Mouse (Mus musculus) cerebellum, adult 18-20 months (tissue): ENCODE measurements at regions not wholly inside any gene's neighbourhood (a gene's known extent, or its start where the extent isn't known, plus 50 kb on each side); places are given as distances from the start of the nearest gene placed in this dataset.

ENCODE experiments used
- DNase-seq, 2 experiments: peaks; one replicate each; pipeline ENCODE4 v3.0.0; 2021

- no peak for DNase-seq
These were observed 141.8 kb upstream of the Csf3r start for GRCm38 (mm10) chr4:125882531-125882930.

DNA sequence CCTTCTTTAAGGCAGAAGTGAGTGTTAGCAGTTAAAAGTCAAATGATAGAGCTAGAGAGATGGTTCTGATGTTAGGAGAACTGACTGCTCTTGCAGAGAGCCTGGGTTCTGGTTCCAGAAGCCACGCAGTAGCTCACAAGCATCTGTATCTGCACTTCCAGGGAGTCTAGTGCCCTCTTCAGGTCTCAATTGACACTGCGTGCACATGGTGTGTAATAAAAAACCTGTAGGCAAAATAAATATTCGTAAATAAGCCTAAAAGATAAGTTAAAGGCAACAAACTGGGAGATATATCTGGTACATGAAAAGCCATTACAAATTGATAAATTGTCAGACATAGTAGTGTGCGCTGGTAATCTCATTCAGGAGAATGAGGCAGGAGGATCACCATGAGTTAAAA lies 133.8 kb upstream of the Csf3r start:
- no peak for DNase-seq

- no peak for DNase-seq
These were observed 131.2 kb upstream of the Csf3r start for GRCm38 (mm10) chr4:125893139-125893538.

GRCm38 (mm10) chr4:125897707-125898106 lies 126.6 kb upstream of the Csf3r start:
- no peak for DNase-seq

GRCm38 (mm10) chr4:125898631-125899348 lies 125.6 kb upstream of the Csf3r start:
- no peak for DNase-seq

- no peak for DNase-seq
These were observed 122.6 kb upstream of the Csf3r start for GRCm38 (mm10) chr4:125901546-125902276.

GRCm38 (mm10) chr4:125906296-125906695 lies 118.1 kb upstream of the Csf3r start:
- DNase-seq: no peak

- DNase-seq: no peak
These were observed 115.4 kb upstream of the Csf3r start for GRCm38 (mm10) chr4:125908901-125909300.

DNA sequence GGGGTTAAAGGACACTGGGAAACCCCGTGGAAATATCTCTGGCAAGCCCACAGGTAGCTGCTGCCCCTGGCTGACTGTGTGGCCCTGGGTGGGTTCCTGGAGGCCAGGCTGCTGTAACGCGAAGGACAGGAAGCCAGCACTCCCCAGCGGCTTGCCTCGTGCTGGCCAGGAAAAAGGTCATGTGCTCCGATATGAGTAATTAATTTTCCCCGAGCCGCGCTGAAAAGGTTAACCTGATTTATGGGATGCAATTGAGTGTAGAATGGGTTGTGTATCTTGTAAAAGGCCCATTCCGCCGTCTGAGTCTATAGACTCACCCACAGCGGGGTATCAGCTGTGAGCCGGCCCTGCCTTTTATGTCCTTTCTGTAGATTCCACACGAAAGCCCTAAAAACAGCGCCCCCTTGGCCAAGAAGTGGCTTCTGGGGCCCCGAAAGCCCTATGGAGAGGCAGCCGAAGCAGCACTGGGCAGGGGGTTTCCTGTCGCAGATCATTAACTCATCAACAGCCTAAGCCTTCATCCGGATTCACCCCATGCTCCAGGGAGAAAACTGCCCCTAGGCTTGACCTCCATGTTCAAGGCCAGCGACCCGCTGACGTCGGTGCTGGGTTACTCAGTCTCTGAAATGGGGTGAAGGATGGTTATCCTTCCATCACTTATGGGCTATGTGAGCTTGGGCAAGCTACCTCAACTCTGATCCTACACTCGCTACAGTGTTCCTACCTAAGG lies 112.6 kb upstream of the Csf3r start:
- no peak for DNase-seq

DNA sequence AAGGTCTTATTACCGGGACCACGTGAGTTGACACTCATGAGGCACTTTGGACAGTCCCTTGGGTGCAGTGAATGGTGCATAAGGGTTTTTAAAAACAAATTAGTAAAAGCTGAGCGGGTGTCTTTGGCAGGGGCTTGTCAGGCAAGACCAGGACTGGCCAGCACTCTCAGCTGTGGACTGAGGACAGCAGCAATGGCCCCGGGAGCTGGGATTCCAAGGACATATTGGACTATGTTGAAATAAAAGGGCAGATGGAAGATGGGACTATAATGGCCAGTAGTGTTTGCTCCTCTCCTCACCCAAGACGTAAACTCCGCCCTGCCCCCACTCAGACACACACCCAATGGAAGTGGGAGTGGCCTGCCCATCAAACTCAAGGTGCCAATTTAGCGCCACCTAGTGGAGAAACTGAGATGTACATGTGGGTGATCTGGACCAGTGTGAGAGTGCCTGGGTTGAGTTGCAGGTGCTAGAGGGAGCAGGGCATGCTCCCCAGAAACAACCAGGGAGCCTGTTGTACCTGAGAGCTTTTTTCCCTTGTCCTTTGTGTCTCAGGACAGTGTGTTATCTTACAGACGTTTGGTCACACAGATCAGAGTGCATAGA lies 111.8 kb upstream of the Csf3r start:
- DNase-seq: peak; percentile 36 to 39

GRCm38 (mm10) chr4:125915166-125915565 lies 109.2 kb upstream of the Csf3r start:
- no peak for DNase-seq

- DNase-seq: no peak
These were observed 107.1 kb upstream of the Csf3r start for GRCm38 (mm10) chr4:125917210-125917609.

DNA sequence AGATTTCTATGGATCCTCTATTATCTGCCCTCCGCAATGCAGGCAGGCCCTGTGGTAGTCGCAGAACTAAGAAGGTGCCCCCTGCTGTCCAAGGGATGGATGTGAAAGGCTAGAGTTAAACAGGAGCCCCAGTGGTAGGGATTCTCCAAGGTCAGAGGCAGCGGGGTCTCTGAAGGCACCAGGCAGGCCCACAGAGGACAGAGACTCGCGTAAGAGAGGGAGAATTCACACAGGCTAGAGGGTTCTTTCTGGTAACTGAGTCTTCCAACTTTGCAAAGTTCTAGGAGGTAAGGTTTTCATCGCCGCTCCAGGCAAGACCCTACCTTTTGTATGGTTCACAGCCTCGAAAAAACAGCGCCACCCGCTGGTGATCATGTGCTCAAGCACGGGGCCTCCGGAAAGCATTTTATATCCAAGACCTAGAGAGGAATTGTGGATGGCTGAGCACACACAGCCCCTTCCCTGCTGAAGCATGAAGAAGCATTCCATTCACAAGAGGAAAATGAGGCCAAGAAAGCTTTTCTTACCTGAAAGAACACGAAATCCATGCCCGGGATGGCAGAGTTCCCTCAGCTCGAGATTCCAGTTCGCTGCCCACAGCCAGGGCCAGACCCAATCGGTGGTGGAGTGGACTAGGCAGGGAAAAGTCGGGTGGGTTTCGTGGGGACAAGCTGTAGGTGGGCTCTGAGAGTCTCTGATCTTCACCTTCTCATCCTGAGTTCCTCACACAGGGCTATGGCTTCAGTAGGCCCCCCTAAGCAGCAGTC lies 102.6 kb upstream of the Csf3r start:
- DNase-seq: peak; percentile 12 to 13

DNA sequence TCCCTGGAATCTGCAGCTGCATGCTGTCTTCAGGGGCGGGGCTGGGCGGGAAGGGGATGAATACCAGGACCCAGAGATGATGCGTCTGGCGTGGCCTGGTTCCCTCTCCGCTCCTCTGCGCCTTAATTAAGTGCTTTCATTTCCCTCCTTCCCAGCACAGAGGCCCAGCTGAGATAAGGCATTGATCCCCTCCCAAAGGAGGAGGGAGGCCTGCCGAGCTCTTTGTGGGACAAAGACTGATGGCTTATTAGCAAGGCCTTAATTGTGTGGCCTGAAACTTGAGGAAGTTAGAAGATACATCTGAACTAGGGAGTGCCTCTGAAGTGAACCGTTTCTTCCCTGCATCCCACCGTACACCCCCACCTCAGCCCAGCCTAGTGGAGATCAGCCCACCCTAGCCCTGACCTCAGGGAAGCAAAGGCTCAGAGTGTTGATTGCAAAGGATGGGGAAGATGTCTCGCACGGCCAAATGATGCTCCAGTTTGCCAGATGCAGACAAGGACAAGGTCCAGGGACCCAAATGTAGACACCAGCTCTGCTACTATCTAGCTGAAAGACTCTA lies 102.0 kb upstream of the Csf3r start:
- no peak for DNase-seq

GRCm38 (mm10) chr4:125923225-125923624 lies 101.1 kb upstream of the Csf3r start:
- no peak for DNase-seq

DNA sequence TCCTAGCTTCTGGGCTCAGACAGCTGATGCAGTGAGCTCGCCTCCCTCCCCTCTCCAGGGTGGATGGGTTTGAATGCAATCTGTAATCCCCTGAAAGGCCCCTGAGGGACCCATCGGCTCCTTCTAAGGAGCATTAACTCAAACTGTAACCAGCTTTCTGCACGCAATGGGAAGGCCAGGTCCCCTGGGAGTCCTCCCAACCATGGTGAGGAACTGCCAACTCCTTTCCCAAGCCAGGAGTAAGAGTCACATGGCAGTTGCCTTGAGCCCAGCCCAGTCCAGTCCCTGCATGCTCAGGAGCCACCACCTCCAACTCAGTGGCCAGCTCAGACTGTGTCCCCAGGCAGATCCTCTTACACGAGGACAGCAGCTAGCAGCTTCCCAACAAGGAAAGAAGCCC lies 96.2 kb upstream of the Csf3r start:
- no peak for DNase-seq

DNA sequence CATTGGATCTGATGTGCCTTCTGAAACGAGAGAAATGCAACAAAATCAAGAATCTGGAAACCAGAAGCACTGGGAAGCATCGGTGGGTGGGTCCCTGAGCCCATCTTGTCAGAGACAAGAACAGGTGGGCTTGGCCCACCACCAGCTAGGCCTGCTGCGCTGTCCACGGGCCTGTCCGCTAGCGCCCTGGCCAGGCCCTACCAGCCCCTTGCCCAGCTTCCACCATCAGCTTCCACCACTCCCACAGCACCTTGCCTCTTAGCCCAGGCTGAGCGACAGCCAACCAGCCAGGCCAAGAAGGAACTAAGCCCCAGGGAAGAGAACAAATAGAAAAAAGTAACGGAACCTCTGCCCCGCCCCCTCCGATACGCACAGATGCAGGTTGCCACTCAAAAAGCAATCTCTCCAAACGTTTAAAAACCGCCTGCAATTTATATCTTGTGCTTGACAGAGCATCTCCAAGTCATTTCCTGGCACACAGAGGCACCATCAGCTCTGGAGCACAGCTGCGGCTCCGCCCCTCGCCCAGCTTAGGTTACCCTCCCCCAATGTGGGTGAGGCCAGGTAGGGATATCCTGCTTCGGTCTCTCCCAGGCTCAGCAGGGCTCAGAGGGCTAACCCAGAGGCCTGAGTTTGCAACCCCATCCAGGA lies 95.1 kb upstream of the Csf3r start:
- DNase-seq: no peak

DNA sequence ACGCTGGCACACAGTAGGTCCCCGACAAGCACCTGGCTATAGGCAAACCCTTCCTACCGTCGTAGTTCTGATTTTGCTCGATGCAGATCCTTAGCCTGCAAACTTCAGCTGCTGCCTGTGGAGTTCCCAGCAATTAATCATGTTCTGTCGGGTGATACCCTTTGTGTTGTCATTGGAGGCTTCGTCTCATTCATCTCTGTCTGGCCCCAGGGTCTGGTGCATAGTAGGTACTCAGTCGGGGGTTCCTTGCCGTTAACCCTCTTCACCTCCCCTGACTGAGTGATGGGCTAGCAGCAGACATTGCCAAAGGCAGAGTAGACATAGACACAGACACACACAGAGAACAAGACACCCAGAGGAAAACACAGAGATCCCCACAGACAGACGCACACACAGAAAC lies 93.6 kb upstream of the Csf3r start:
- DNase-seq: no peak

GRCm38 (mm10) chr4:125931321-125931720 lies 93.0 kb upstream of the Csf3r start:
- no peak for DNase-seq

DNA sequence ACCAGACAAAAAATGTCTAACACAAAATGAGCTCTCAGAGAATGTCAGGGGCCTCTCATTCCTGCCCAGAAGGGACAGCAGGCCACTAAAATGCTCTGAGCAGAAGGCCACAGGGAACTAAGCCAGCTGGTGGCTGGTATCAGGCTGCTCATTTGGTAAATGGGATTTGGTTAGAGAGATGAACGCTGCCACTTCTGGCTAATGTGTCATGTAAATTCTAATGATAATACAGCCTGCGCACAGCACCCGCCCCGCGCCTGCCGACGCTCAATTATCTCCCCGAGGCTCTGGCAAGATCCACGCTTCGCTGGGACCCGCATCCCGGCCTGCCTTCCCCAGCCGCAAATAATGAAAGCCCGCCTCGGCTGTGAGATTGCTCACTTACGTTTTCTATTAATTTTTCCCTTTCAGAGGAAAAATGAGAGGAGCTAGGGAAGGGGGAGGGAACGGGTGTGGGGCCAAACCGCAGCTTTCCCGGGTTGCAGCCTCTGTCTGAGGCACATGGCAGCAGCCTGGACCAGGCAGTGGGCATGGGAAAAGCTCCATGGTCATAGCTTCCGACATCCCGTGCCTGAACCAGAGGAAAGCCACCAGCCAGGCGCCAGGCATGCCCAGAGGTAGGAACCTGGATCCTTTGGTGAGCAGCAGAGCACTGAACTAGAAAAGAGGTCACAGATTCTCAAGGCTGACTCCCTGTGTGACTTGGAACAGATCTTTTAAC lies 92.2 kb upstream of the Csf3r start:
- no peak for DNase-seq

DNA sequence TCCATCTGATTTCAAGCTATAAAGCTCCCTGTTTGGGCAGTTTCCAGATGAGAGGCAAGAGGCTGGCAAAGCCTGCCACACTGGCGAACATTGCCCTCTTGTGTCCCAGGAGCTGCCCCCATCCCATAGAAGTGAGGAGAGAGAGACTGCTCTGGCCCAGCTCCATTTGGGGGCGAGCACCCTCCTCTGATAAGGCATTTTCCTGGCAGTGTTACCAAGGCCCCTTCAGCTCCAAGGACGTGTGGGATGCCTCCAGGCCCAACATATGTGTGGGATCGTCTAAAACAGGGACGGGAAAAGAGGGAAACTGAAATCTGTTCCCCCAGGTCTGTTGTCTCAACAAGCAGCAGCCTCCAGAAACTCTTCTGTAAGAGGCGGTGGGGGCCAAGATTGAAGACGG lies 88.0 kb upstream of the Csf3r start:
- no peak for DNase-seq
